Mouse (Mus musculus) cerebellum, postnatal 10 days (tissue): ENCODE measurements around the gene Ucp2.
"Not testable (repeated sequence)": the region's sequence is repeated elsewhere in the genome, so short reads cannot be mapped to it uniquely, and the experiment has no call there.

Experiments used
- DNase-seq, 2 experiments: peaks; one replicate each; pipeline ENCODE4 v3.0.0; 2021; ENCODE audit warnings: mixed read lengths in 2 of 2

The Ucp2 gene

GRCm38 (mm10) chr7:100480175-100480574 is 13.0 kb upstream of the Ucp2 start:
- peak; percentile 30 to 35 for DNase-seq

- not testable (repeated sequence) for DNase-seq
Observed at GRCm38 (mm10) chr7:100482046-100482445, 11.1 kb upstream of the Ucp2 start.

GRCm38 (mm10) chr7:100484493-100484892 is 8.6 kb upstream of the Ucp2 start:
- DNase-seq, result no peak

GRCm38 (mm10) chr7:100487301-100487700 is 5.8 kb upstream of the Ucp2 start:
- no peak for DNase-seq

GRCm38 (mm10) chr7:100488474-100489048 is 4.6 kb upstream of the Ucp2 start:
- DNase-seq, result peak in 1 of 2 experiments; percentile 60

GRCm38 (mm10) chr7:100492391-100493116 is 583 bp upstream of the Ucp2 start:
- no peak for DNase-seq

- DNase-seq, result peak; percentile 59 to 63
Observed at GRCm38 (mm10) chr7:100493484-100494414, 612 bp downstream of the Ucp2 start.

- no peak for DNase-seq
Observed at GRCm38 (mm10) chr7:100494415-100494831, 1.3 kb downstream of the Ucp2 start.

GRCm38 (mm10) chr7:100495042-100495441 is 1.9 kb downstream of the Ucp2 start:
- DNase-seq, result no peak

- DNase-seq, result peak; percentile 69 to 75
Observed at GRCm38 (mm10) chr7:100495581-100496251, 2.6 kb downstream of the Ucp2 start.

GRCm38 (mm10) chr7:100496371-100496770 is 3.2 kb downstream of the Ucp2 start:
- no peak for DNase-seq

- DNase-seq, result no peak
Observed at GRCm38 (mm10) chr7:100496791-100497190, 3.7 kb downstream of the Ucp2 start.

GRCm38 (mm10) chr7:100497402-100497801 is 4.3 kb downstream of the Ucp2 start:
- no peak for DNase-seq

GRCm38 (mm10) chr7:100497982-100498381 is 4.8 kb downstream of the Ucp2 start:
- DNase-seq, result no peak

- no peak for DNase-seq
Observed at GRCm38 (mm10) chr7:100499465-100499864, 6.3 kb downstream of the Ucp2 start.

GRCm38 (mm10) chr7:100500276-100500977 is 7.3 kb downstream of the Ucp2 start:
- peak in 1 of 2 experiments; percentile 31 for DNase-seq

GRCm38 (mm10) chr7:100501027-100501843 is 8.1 kb downstream of the Ucp2 start:
- no peak for DNase-seq

GRCm38 (mm10) chr7:100501844-100502373 is 8.8 kb downstream of the Ucp2 start:
- DNase-seq, result no peak

GRCm38 (mm10) chr7:100502374-100502922 is 9.3 kb downstream of the Ucp2 start:
- DNase-seq, result no peak

GRCm38 (mm10) chr7:100503076-100503475 is 9.9 kb downstream of the Ucp2 start:
- DNase-seq, result no peak
